Mouse (Mus musculus): ENCODE measurements around the gene Ufl1.
"Not testable (repeated sequence)": the region's sequence is repeated elsewhere in the genome, so short reads cannot be mapped to it uniquely, and the experiment has no call there.

Gene Ufl1

DNA sequence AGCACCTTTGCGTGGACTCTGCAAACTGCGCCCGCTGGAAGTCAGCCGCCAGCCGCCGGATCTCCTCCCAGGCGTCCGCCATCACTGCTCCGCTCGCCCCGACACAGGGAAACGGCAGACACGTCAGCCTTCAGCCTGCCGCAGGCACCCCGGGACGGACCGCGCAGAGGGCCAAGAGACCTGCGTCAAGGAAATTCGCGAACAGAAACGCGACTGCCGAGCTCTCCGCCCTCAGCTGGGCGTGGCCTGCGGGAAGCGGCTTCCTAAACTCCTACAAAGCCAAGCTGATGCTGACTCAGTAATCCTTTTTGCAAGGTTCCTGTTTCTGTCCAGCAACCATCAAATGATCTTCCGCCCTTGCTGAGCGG lies at the start of gene Ufl1:
Gene Ufl1, minus strand, starts transcription at position 151 of the 368 bp plus-strand sequence.
- DNase-seq (ENCODE audit: low spot score): peak; percentile 93

DNA sequence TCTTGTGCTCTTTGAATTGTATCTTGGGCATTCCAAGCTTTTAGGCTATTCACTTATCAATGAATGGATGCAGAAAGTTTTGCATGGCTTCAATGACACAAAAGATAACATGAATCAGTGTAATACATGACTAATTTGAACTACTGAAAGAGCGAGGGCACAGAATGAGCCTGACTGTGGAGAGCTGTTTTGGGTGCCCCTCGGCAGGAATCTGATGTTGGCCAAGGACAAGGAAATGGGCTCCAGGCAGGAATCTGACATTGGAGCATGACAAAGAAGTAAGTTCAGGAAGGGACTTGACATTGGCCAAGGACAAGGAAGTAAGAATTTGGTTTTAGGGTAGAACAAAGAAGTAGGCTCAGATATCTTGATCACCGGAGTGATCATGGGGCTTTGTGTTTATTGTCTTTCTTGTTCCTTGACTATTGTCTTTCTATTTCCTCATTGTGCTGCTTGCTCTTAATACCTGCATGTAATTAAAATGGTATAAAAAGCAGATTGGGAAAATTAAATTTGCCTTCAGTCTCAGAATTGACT lies 44.1 kb upstream of the Ufl1 start:
- DNase-seq (ENCODE audit: low spot score): no peak

DNA sequence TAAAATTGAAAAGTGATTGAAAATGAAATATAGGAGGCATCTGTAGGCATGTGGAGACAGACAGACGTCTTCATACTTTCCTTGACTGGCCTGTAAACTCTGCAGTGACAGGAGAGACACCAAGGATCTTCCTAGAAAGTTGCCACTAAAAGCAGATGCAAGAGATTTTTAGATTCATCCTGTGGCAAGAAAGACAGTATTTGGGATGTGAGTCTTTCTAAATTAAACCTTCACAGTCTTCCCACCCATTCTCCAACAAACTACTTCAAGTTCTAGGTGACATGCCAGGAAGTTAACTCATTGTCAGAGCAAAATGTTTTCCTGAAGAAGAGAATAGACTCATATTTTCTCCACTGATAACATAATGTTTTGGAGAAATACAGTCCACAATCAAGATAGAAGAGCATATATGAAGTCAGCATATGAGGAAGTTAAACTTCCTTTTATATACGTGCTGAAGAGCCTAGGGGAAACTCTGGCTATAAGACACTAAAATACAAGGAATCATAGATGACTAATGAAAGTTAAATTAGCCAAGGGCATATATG lies 41.1 kb upstream of the Ufl1 start:
- DNase-seq (ENCODE audit: low spot score): no peak

DNA sequence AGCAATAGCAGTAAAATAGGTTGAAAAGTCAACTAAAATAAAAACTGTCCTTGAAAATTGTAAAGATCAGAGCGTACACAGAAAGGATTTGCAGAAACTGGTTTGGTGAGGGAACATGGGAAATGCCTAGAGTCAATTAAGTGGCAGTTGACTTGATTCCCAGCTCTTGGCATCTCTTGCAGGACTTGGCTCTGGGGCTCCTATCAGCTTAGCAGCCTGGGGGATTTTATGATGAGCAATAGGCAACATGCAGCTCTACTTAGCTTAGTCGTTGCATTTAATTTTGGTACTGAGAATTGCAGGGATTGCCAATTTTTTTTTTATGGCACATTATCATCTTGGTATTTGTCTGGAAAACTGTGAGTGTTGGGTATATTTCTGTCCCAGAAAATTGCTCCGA lies 32.1 kb upstream of the Ufl1 start:
- no peak for DNase-seq (ENCODE audit: low spot score)

DNA sequence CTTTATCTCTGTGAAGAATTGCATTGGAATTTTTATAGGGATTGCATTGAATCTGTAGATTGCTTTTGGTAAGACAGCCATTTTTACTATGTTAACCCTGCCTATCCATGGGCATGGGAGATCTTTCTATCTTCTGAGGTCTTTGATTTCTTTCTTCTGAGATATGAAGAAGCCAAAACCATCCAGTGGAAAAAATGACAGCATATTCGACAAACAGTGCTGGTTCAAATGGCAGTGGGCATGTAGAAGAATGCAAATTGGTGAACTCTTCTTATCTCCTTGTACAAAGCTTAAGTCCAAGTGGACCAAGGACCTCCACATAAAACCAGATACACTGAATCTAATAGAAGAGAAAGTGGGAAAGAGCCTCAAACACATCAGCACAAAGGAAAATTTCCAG lies 3.4 kb upstream of the Ufl1 start:
- DNase-seq (ENCODE audit: low spot score): not testable (repeated sequence)

DNA sequence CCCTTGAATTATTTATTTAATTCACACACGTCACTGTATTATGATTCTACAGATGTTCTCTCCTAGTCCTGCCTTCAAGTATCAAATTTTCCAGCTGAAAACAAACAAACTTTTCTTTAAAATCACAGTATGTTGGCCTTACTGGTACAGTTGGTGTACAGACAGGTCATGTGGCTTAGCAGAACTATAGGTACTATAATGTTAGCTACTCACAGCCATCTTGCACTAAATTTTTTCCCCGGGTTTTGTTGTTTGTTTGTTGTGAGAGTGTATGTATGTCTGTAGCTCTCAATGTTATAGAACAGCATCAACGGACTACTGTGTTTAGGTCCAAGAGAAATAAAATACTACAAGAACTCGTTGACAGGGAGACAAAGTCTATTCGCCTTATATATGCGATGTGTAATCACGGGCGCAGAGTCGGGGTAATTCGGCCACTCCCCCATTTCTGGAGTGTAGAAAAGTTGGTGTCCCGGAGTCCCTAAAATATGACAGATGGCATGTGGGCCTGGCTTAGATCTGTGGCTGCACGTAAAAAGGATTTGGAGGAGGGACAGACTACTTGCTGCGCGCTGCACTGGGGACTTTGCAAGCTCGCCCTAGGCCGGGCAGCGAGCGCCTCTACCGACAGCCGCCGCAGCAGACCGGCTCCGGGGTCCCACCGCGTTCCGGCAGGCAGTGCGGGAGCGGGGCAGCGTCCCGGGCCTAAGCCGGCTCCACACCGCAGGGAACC lies 517 bp downstream of the Ufl1 start:
- DNase-seq (ENCODE audit: low spot score): no peak

DNA sequence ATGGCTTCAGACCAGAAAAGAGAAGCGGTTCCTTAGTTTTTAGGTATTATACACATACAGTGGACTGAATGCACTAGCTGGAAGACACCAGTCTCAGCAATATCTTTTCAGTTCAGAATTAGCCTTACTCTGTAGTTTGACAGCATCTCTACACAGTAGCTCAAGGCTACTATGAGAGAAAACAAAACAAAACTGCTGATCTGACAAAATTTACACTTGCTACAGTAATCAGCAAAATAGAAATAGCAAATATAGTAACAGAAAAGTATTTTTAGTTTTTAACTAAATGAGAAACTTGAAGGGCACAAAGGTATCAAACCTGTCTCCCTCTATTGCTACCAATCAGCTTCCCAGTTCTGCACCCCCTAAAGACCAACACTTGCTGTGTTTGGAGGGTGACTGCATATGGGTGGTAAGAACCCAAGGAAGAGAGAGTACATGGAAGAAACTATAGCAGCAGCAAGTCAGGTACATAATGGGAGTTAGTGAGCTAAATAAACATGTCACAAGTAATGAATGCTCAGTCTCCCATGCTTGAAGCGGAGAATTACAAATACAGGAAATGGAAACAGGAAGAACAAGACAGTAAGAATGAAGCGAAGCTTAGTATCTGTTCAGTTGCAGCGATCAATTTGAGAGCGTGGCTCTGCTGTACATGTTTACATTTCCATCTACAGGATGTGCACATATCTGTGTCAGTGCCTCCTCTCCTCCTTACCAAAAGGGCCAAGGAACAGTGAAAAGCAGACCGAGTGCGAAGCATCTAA lies 8.6 kb downstream of the Ufl1 start:
- no peak for DNase-seq (ENCODE audit: low spot score)

DNA sequence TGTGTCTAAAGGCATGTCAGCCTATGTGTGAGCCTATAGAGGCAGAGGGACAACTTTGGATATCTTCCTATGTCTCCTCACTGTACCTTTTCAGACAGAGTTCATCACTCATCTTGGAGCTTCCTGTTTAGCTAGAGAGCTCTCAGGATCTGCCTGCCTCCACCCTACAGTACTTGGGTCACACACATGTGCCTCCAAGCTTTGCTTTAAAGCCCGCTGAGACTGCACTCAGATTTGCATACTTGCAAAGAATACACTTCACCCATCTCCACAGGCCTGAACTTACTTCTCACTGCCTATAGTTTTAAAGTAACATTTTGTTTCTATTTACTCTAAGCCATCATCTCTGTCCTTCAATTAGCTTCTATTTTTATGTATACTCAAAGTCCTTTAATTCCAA lies 9.7 kb downstream of the Ufl1 start:
- no peak for DNase-seq (ENCODE audit: low spot score)

DNA sequence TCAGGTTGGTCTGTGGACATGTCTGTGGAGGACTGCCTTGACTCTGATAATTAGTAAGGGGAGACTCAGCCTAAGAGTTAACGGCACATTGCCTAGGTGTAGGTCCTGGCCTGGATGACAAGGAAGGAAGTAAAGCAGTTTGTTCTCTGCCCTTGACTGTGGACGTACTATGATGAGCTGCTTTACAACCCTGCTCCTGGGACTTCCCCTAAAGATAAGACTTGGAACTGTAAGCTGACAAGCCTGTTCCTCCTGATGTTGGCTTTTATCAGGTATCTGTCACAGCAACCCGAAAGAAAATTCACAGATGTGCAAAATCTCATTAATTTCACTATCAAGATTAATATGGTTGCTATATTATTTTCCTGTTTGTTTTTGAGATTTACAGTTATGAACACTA lies 14.5 kb downstream of the Ufl1 start:
- DNase-seq (ENCODE audit: low spot score): no peak

DNA sequence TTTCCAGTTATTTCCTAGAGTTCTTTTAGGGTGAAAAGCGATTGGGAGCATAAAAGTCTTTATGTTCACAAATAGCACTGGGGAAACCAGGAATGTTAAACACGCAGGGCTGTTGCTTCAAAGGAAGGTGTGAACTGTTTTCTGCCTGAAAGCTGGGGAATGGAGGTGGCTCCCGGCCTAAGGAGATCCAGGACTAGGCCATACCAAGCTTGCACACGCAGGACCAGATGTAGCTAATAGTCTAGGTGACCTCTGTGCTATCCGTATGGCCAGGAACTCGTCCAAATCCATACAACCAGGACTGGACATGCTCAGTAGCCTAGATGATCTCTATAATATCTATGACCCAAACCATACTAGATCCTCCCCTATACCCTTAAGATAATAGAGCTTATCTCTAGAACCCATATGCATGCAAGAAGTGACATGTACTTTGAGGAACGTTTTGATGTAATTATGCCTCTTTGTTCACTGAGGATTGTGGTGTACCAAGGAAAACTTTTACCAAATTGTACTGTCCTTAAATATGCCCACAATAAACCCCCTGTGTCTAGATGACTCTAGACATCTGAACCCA lies 23.7 kb downstream of the Ufl1 start:
- DNase-seq (ENCODE audit: low spot score): no peak

DNA sequence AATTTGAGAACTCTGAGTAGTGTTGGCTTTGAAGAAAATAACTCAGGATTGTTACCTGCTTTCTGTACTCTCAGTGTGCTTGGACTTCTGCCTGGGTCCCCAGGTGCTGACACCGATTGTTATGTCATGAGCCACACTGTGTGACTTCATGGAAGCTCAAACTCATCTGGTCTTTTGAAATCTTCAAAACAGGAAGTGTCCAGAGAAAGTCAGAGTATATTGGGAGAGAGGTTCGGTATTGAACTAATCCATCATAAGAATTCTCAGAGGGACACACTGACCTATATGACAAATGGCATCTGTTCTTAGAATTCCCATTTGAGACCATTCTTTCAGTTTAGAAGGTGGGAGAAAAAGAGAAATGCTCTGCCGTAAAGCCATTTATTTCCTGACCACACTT lies 38.8 kb downstream of the Ufl1 start, which contains the start of gene Fhl5:
Gene Fhl5, minus strand, starts transcription at position 101 of the 400 bp plus-strand sequence.
- DNase-seq (ENCODE audit: low spot score): no peak

DNA sequence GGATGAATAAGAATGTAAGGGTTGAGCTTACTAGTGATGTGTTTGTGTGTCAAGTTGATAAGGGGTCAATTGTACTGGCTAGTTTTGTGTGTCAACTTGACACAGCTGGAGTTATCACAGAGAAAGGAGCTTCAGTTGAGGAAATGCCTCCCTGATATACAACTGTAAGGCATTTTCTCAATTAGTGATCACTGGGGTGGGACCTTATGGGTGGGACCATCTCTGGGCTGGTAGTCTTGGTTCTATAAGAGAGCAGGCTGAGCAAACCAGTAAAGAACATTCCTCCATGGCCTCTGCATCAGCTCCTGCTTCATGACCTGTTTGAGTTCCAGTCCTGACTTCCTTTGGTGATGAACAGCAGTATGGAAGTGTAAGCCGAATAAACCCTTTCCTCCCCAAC lies 46.0 kb downstream of the Ufl1 start:
- DNase-seq (ENCODE audit: low spot score): not testable (repeated sequence)

DNA sequence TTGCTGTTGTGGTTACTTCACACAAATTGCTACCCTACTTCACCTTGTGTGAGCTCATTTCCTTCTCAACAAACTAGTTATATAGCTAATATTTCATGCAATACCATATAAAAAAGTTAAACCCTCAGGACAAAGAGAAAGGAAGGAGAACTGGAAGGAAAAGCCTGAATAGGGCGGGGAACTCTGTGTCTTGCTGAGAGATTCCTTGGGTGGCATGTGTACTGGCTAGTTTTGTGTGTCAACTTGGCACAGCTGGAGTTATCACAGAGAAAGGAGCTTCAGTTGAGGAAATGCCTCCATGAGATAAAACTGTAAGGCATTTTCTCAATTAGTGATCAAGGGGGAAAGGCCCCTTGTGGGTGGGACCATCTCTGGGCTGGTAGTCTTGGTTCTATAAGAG lies 47.9 kb downstream of the Ufl1 start:
- DNase-seq (ENCODE audit: low spot score): not testable (repeated sequence)

DNA sequence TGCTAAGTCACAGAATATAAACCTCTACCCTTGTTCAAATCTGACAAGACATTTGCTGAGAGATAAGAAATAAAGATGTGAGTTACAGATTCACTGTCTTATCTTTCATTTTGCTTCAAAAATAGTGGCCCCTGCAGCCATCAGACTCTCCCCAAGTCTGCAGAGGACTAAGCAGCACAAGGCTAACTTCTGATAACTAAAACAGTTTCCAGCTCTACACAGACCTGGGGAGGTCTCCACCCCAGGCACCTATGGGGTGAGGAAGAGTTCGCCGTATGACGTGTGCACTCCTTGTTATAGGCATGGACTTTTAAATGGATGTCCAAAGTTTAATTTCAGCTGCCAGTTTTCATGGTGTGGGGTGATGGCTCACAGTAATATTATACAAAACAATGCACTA lies 49.1 kb downstream of the Ufl1 start:
- DNase-seq (ENCODE audit: low spot score): no peak

DNA sequence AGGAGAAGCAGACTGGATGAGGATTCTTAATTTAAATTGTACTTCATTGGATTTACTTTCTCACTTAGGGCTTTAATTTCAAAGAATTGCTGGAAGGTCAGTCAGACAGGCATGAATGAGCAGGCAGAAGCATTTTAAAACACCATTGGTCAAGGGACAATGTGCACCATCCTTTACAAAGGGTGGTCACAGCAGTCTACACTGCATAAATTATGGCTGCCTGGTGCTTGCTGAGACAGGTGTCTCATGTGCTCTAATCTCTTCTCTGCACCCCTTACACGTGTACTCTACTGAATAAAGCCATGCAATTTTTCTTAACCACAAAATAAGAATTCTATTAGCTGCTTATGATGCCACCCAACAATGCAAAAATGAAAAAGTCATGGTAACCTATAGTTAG lies 54.1 kb downstream of the Ufl1 start:
- DNase-seq (ENCODE audit: low spot score): no peak

DNA sequence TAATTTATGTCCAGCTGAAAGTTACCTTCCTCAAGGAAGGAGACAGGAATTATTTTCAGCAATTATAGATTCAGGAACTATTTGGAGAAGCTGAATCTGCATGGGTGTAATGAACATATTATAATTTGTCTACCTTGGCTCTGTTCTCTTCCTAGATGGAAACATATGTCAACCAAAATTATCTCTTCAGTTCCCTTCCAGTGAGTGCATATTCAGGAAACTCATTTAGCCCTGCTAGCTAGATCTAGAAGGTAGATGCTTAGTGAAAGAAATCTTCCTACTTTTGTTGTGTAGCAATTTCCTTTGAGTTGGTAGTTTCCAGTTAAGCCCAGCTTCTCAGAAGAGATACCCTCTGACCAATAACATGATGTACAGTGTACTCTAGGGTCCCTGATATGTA lies 59.7 kb downstream of the Ufl1 start:
- DNase-seq (ENCODE audit: low spot score): no peak

DNA sequence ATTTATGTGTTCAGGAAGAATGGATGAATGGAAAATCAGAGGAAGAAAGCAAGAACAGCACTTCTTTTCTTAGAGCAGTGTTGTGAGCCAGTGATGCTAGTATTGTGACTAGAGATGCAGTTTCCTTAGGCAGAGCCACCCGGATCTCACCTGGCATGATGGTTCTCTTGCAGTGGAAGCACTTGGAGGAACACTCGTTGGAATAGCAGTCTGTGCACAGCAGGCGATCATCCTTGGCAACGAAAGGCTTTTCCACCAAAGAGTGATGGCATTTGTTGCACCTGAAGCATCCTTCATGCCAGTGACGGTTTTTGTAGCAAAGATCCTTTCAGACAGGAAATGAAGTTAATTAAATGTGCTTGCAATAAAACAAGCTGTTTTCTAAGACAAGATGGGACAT lies 68.2 kb downstream of the Ufl1 start:
- no peak for DNase-seq (ENCODE audit: low spot score)

DNA sequence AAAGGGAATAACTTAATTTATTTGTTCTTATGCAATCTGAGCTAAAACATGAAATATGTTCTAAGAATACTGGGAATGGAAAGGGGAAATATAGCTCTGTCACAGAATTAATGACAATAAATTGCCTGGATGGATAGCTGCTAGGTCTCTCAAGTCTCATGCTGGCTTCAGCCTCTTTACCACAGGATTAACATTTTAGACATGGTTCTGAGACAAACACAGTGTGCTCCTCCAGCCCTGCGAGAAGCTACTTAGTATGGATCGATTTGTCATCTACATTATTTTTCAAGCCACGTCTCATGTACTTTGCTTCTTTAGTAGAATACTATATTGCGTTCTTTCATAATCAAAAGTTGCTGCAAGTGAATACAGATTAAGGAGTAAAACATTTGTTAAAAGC lies 75.5 kb downstream of the Ufl1 start:
- DNase-seq (ENCODE audit: low spot score): no peak
